Mouse (Mus musculus): ENCODE measurements around the gene Creg1. TPM values are rescaled to one million over a fixed set of nuclear protein-coding genes. Genes with fewer than 3 reads are reported as not detected.

The Creg1 gene
- polyA plus RNA-seq, 1 experiment from 2014 or later, result 60.8 TPM

GRCm38 (mm10) chr1:165775518-165776294, 12.2 kb downstream of the Creg1 start:
- 48% methylated on average over 19 of the region's 19 CpGs for WGBS
- ATAC-seq (ENCODE audit: low read depth), result no peak
- Histone ChIP-seq H3K4me2 (ENCODE audit: low read depth, low read length) (peak overlapping the region; percentile 35; the same call in 1 of the 2 replicates), H3K36me3 (ENCODE audit: control insufficient read depth, insufficient read depth, low read length) (peaks cover 1% of the 10 kb centered on the region; the same call in 1 of the 2 replicates), H3K4me1 (replicated peaks; ENCODE audit: control insufficient read depth, insufficient read depth, low read length) (peaks cover 10% of the 10 kb centered on the region), H3K27me3 (ENCODE audit: control insufficient read depth, insufficient read depth, low read depth, low read length) (peaks cover 5% of the 10 kb centered on the region; the same call in 1 of the 2 replicates), H3K27ac (ENCODE audit: low read length) (no peak overlapping the region), H3K4me3 (ENCODE audit: low read length) (no peak overlapping the region), H3K9me3 (ENCODE audit: control insufficient read depth, low read length) (no peaks in the 10 kb centered on the region), H3K9ac (ENCODE audit: low read length) (no peak overlapping the region)

DNA sequence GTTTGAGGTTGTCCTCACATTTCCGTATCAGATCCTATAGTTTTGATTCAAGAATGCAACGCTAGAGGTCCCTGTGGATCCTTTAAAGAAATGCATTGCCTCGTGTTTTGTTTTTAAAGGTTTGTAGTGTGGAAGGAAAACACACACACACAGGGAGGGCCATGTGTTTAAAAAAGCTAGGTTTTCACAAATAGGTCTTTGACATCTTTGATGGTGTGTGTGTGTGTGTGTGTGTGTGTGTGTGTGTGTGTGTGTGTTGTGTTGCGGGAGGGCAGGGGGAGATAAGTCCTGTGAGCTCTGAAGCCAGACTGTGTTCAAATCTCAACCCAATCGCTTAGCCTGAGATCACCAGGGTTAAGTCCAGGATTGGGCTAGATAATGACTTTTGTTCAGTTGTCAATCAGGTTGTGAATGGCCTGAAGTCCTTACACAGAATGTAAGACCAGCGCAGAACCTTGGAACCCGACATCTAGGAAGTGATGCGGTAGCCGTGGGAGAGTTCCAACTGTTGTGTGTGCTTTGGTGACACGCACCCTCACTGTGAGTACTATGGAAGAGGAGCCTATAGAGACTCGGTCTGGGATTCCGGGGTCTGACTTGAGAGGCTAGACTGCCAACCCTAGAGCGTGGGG, 16.5 kb downstream of the Creg1 start:
- Histone ChIP-seq H3K27ac (ENCODE audit: low read length) (no peak overlapping the region), H3K36me3 (ENCODE audit: control insufficient read depth, insufficient read depth, low read length) (no peaks in the 10 kb centered on the region), H3K9ac (ENCODE audit: low read length) (peak overlapping the region; percentile 51), H3K27me3 (ENCODE audit: control insufficient read depth, insufficient read depth, low read depth, low read length) (peaks cover 5% of the 10 kb centered on the region; the same call in 1 of the 2 replicates), H3K4me1 (replicated peaks; ENCODE audit: control insufficient read depth, insufficient read depth, low read length) (peaks cover 7% of the 10 kb centered on the region), H3K4me2 (ENCODE audit: low read depth, low read length) (peak overlapping the region; percentile 80), H3K9me3 (ENCODE audit: control insufficient read depth, low read length) (no peaks in the 10 kb centered on the region), H3K4me3 (ENCODE audit: low read length) (peak overlapping the region; percentile 41)
- peak; percentile 53 for ATAC-seq (ENCODE audit: low read depth)
- WGBS, result 4% methylated on average over 13 of the region's 13 CpGs

DNA sequence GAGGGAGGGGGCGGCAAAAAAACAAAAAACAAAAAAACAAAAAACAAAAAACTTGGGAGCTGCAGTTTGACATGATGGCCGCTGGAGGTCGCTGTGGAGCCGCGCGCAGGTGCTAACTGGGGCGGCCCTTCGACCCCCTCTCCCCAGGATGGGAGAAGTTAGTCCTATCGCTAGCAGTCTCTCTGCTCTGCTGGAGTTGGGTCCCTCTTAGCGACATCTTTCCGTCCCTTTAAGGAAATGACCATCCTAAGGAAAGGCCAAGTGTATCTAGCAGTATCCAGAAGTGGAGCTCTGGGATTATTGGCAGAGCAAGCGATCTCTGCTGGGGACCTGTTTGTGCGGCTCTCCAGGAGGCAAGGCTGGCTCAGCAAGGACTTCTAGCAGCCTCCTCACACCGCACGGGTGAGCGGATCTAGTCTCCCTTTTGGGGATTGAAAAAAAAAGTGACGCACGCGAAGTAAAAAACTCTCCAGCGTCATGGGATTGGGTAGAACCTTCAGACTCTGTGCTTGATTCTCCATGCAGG, 17.1 kb downstream of the Creg1 start:
- H3K4me1 ChIP-seq (replicated peaks; ENCODE audit: control insufficient read depth, insufficient read depth, low read length), result peaks cover 7% of the 10 kb centered on the region
- H3K9ac ChIP-seq (ENCODE audit: low read length), result peak overlapping the region; percentile 51
- H3K4me3 ChIP-seq (ENCODE audit: low read length), result peak overlapping the region; percentile 41
- H3K36me3 ChIP-seq (ENCODE audit: control insufficient read depth, insufficient read depth, low read length), result no peaks in the 10 kb centered on the region
- H3K27me3 ChIP-seq (ENCODE audit: control insufficient read depth, insufficient read depth, low read depth, low read length), result peaks cover 5% of the 10 kb centered on the region; the same call in 1 of the 2 replicates
- H3K9me3 ChIP-seq (ENCODE audit: control insufficient read depth, low read length), result no peaks in the 10 kb centered on the region
- no peak overlapping the region for H3K27ac ChIP-seq (ENCODE audit: low read length)
- peak overlapping the region; percentile 80 for H3K4me2 ChIP-seq (ENCODE audit: low read depth, low read length)
- WGBS, result 4% methylated on average over 20 of the region's 20 CpGs
- ATAC-seq (ENCODE audit: low read depth), result peak; percentile 53

DNA sequence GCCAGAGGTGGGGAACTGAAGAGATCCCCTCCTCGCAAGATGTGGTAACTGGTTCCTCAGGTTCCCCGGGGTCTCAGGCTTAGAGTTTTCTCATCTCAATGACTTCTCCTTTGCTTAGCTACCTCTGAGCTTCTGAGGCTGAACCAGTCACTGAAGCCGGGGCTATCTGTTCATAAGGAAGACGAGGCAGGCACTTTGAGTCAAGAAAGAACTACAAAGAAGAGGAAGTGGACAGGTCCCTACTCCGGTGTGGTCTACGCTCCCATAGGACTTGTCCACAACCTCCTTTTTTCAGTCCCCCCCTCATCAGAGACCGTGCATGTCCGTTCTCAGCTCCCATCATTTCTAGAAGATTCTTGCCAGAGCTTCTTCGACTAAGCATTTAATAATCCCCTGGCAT, 17.9 kb downstream of the Creg1 start:
- H3K9ac ChIP-seq (ENCODE audit: low read length), result no peak overlapping the region
- H3K4me2 ChIP-seq (ENCODE audit: low read depth, low read length), result no peak overlapping the region
- 76% methylated on average over 9 of the region's 9 CpGs for WGBS

GRCm38 (mm10) chr1:165781911-165782310, 18.4 kb downstream of the Creg1 start:
- no peak for ATAC-seq (ENCODE audit: low read depth)
- Histone ChIP-seq H3K27ac (ENCODE audit: low read length) (no peak overlapping the region), H3K4me3 (ENCODE audit: low read length) (no peak overlapping the region), H3K4me1 (replicated peaks; ENCODE audit: control insufficient read depth, insufficient read depth, low read length) (peaks cover 7% of the 10 kb centered on the region), H3K27me3 (ENCODE audit: control insufficient read depth, insufficient read depth, low read depth, low read length) (no peaks in the 10 kb centered on the region; the same call in 1 of the 2 replicates), H3K9me3 (ENCODE audit: control insufficient read depth, low read length) (no peaks in the 10 kb centered on the region), H3K36me3 (ENCODE audit: control insufficient read depth, insufficient read depth, low read length) (no peaks in the 10 kb centered on the region), H3K9ac (ENCODE audit: low read length) (no peak overlapping the region), H3K4me2 (ENCODE audit: low read depth, low read length) (no peak overlapping the region)
- 74% methylated on average over 12 of the region's 12 CpGs for WGBS

More for the DNA sequence above, 17.9 kb downstream of the Creg1 start:
- ATAC-seq (ENCODE audit: low read depth), result no peak
- Histone ChIP-seq H3K4me1 (replicated peaks; ENCODE audit: control insufficient read depth, insufficient read depth, low read length) (peaks cover 7% of the 10 kb centered on the region), H3K36me3 (ENCODE audit: control insufficient read depth, insufficient read depth, low read length) (no peaks in the 10 kb centered on the region), H3K27ac (ENCODE audit: low read length) (no peak overlapping the region), H3K27me3 (ENCODE audit: control insufficient read depth, insufficient read depth, low read depth, low read length) (peaks cover 3% of the 10 kb centered on the region; the same call in 1 of the 2 replicates), H3K9me3 (ENCODE audit: control insufficient read depth, low read length) (no peaks in the 10 kb centered on the region), H3K4me3 (ENCODE audit: low read length) (no peak overlapping the region)

DNA sequence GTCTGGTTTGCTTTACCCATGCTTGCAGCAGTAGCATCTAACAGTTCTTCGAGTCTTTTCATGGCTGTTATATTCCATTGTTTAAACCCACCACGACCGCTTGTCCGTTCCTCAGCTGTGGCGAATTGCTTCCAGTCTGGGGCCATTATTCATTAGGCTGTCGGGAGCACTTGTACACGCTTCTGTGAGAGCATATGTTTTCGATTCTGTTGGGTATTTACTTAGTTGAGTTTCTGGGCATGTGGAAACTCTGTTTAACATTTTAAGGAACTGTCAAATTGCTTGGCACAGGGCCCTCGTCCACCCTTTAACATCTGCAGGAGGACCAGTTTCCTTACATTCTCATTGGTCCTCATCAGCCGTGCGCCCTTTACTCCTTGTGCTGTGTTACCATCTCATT, 22.8 kb downstream of the Creg1 start:
- no peaks in the 10 kb centered on the region for H3K27me3 ChIP-seq (ENCODE audit: control insufficient read depth, insufficient read depth, low read depth, low read length)
- no peaks in the 10 kb centered on the region for H3K36me3 ChIP-seq (ENCODE audit: control insufficient read depth, insufficient read depth, low read length)
- H3K4me3 ChIP-seq (ENCODE audit: low read length), result no peak overlapping the region
- H3K9me3 ChIP-seq (ENCODE audit: control insufficient read depth, low read length), result no peaks in the 10 kb centered on the region
- H3K4me1 ChIP-seq (replicated peaks; ENCODE audit: control insufficient read depth, insufficient read depth, low read length), result no peaks in the 10 kb centered on the region
- H3K9ac ChIP-seq (ENCODE audit: low read length), result no peak overlapping the region
- 34% methylated on average over 11 of the region's 11 CpGs for WGBS
- ATAC-seq (ENCODE audit: low read depth), result no peak
- no peak overlapping the region for H3K27ac ChIP-seq (ENCODE audit: low read length)
- H3K4me2 ChIP-seq (ENCODE audit: low read depth, low read length), result no peak overlapping the region

- Histone ChIP-seq H3K27me3 (ENCODE audit: control insufficient read depth, insufficient read depth, low read depth, low read length) (no peaks in the 10 kb centered on the region), H3K4me2 (ENCODE audit: low read depth, low read length) (no peak within 1 kb of the TSS), H3K4me1 (replicated peaks; ENCODE audit: control insufficient read depth, insufficient read depth, low read length) (no peaks in the 10 kb centered on the region; the same call in 1 of the 2 replicates), H3K4me3 (ENCODE audit: low read length) (no peak within 1 kb of the TSS), H3K36me3 (ENCODE audit: control insufficient read depth, insufficient read depth, low read length) (no peaks in the 10 kb centered on the region), H3K9me3 (ENCODE audit: control insufficient read depth, low read length) (no peaks in the 10 kb centered on the region), H3K9ac (ENCODE audit: low read length) (no peak within 1 kb of the TSS), H3K27ac (ENCODE audit: low read length) (no peak within 1 kb of the TSS)
- no peak for ATAC-seq (ENCODE audit: low read depth)
- WGBS, result 68% methylated on average over 8 of the region's 8 CpGs
Observed at GRCm38 (mm10) chr1:165788511-165788910, 25.0 kb downstream of the Creg1 start, which contains the start of gene Cd247. Gene Cd247, plus strand, starts transcription at chr1:165788681.

DNA sequence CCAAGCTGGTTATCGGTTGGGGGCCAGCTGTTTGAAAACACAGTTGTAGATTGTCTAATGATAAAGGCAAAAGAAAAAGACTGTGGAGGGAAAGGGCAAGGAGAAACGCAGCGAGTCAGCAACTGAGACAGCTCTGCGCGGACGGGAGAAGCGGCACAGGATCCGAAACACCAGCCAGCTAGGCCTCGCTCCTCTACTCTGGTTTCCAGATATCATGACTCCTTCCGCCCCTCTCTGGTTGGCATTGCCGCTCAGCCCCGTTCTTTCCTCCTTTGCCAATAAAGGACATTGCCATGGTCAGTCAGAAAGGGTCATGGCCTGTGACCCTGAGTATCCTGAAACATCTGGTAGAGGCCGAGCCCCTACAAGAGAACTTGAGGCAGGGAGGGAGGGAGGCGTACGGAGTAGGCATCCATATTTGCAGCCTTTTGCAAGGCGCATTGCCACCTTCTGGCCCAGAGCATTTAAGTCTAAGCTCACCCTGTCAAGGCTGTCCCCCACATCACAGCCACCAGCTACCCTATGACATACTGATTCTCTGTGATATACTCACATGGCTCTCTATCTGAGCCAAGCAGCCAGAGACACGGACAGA, 25.6 kb downstream of the Creg1 start:
- H3K27ac ChIP-seq (ENCODE audit: low read length), result no peak overlapping the region
- no peaks in the 10 kb centered on the region for H3K27me3 ChIP-seq (ENCODE audit: control insufficient read depth, insufficient read depth, low read depth, low read length)
- H3K9ac ChIP-seq (ENCODE audit: low read length), result no peak overlapping the region
- 85% methylated on average over 17 of the region's 17 CpGs for WGBS
- H3K36me3 ChIP-seq (ENCODE audit: control insufficient read depth, insufficient read depth, low read length), result no peaks in the 10 kb centered on the region
- H3K9me3 ChIP-seq (ENCODE audit: control insufficient read depth, low read length), result no peaks in the 10 kb centered on the region
- no peak for ATAC-seq (ENCODE audit: low read depth)
- no peaks in the 10 kb centered on the region; the same call in 1 of the 2 replicates for H3K4me1 ChIP-seq (replicated peaks; ENCODE audit: control insufficient read depth, insufficient read depth, low read length)
- H3K4me3 ChIP-seq (ENCODE audit: low read length), result no peak overlapping the region
- H3K4me2 ChIP-seq (ENCODE audit: low read depth, low read length), result no peak overlapping the region

GRCm38 (mm10) chr1:165789963-165790362, 26.4 kb downstream of the Creg1 start:
- no peak for ATAC-seq (ENCODE audit: low read depth)
- no peaks in the 10 kb centered on the region; the same call in 1 of the 2 replicates for H3K4me1 ChIP-seq (replicated peaks; ENCODE audit: control insufficient read depth, insufficient read depth, low read length)
- no peak overlapping the region for H3K9ac ChIP-seq (ENCODE audit: low read length)
- H3K9me3 ChIP-seq (ENCODE audit: control insufficient read depth, low read length), result no peaks in the 10 kb centered on the region
- WGBS, result 91% methylated on average over 6 of the region's 6 CpGs
- no peak overlapping the region for H3K4me2 ChIP-seq (ENCODE audit: low read depth, low read length)
- H3K36me3 ChIP-seq (ENCODE audit: control insufficient read depth, insufficient read depth, low read length), result no peaks in the 10 kb centered on the region
- no peaks in the 10 kb centered on the region for H3K27me3 ChIP-seq (ENCODE audit: control insufficient read depth, insufficient read depth, low read depth, low read length)
- no peak overlapping the region for H3K4me3 ChIP-seq (ENCODE audit: low read length)
- no peak overlapping the region for H3K27ac ChIP-seq (ENCODE audit: low read length)

All from lung, embryonic 16.5 days (tissue).